Mouse (Mus musculus) urinary bladder, postnatal 14 days (tissue): ENCODE data around the gene Adamtsl4.
"Not testable (repeated sequence)": the region's sequence is repeated elsewhere in the genome, so short reads cannot be mapped to it uniquely, and the experiment has no call there.

Source experiments
- DNase-seq: peaks from one replicate; pipeline ENCODE4 v3.0.0; 2021; ENCODE audit warnings: low spot score

Gene Adamtsl4

GRCm38 (mm10) chr3:95660788-95661478 is 26.8 kb downstream of the Adamtsl4 start:
- DNase-seq = no peak

- DNase-seq = no peak
Observed at GRCm38 (mm10) chr3:95659948-95660347, 27.8 kb downstream of the Adamtsl4 start.

- DNase-seq = peak; percentile 76
Observed at GRCm38 (mm10) chr3:95658868-95659712, 28.6 kb downstream of the Adamtsl4 start.

GRCm38 (mm10) chr3:95658236-95658867 is 29.4 kb downstream of the Adamtsl4 start, which contains the start of gene Mcl1:
TSS of gene Mcl1 (plus strand) at chr3:95658788.
- DNase-seq = peak; percentile 97

- no peak for DNase-seq
Observed at GRCm38 (mm10) chr3:95657711-95658110, 30.0 kb downstream of the Adamtsl4 start.

- DNase-seq = no peak
Observed at GRCm38 (mm10) chr3:95657108-95657507, 30.6 kb downstream of the Adamtsl4 start.

- no peak for DNase-seq
Observed at GRCm38 (mm10) chr3:95655437-95655836, 32.3 kb downstream of the Adamtsl4 start.

GRCm38 (mm10) chr3:95654371-95654770 is 33.3 kb downstream of the Adamtsl4 start:
- DNase-seq = not testable (repeated sequence)

- DNase-seq = no peak
Observed at GRCm38 (mm10) chr3:95653473-95654034, 34.2 kb downstream of the Adamtsl4 start.

GRCm38 (mm10) chr3:95652871-95653270 is 34.8 kb downstream of the Adamtsl4 start:
- DNase-seq = no peak

- DNase-seq = no peak
Observed at GRCm38 (mm10) chr3:95652204-95652811, 35.4 kb downstream of the Adamtsl4 start.

- no peak for DNase-seq
Observed at GRCm38 (mm10) chr3:95651391-95652203, 36.1 kb downstream of the Adamtsl4 start.

GRCm38 (mm10) chr3:95651033-95651373 is 36.7 kb downstream of the Adamtsl4 start:
- DNase-seq = no peak

GRCm38 (mm10) chr3:95650276-95651032 is 37.3 kb downstream of the Adamtsl4 start:
- peak; percentile 57 for DNase-seq

- no peak for DNase-seq
Observed at GRCm38 (mm10) chr3:95648016-95648415, 39.7 kb downstream of the Adamtsl4 start.

GRCm38 (mm10) chr3:95645313-95646235 is 42.1 kb downstream of the Adamtsl4 start:
- no peak for DNase-seq

- no peak for DNase-seq
Observed at GRCm38 (mm10) chr3:95643097-95643496, 44.6 kb downstream of the Adamtsl4 start.

GRCm38 (mm10) chr3:95639694-95640093 is 48.0 kb downstream of the Adamtsl4 start:
- no peak for DNase-seq

GRCm38 (mm10) chr3:95636072-95636471 is 51.6 kb downstream of the Adamtsl4 start:
- no peak for DNase-seq
